Mouse (Mus musculus) heart, embryonic 14.5 days (tissue): Measurements from ENCODE around the gene Grn. TPM values are rescaled to one million over a fixed set of nuclear protein-coding genes. Genes with fewer than 3 reads are reported as not detected.
A peak's percentile ranks its signal among the peaks of the same experiment; 100 is the strongest.

Source experiments
- ATAC-seq: fragments of 200-750 bp; cut with Nextera tagmentation; 2 replicates; pipeline ENCODE4 v1.8.0; 2017; ENCODE audit warnings: low read depth, moderate TSS enrichment; ENCODE audit not compliant: insufficient number of reproducible peaks, insufficient read depth, low FRiP score
- H3K27ac ChIP-seq, 2 experiments: fragments of 200-500 bp in 1 of 2; fragments of 300-500 bp in 1 of 2; sonication (generic) in 1 of 2; replicated peaks in 1 of 2; 2 replicates each; pipeline ENCODE4 v1.5.1; 2012 to 2014; ENCODE audit warnings: low read depth in 2 of 2, low read length in 2 of 2, control low read depth in 1 of 2, mild to moderate bottlenecking in 1 of 2, mixed read lengths in 1 of 2; ENCODE audit not compliant: control insufficient read depth in 1 of 2, insufficient read depth in 1 of 2
- H3K27me3 ChIP-seq: fragments of 300-500 bp; sonication (generic); 2 replicates; pipeline ENCODE4 v1.6.1; 2014; ENCODE audit warnings: mild to moderate bottlenecking, low read length, control low read depth; ENCODE audit not compliant: control insufficient read depth, insufficient read depth
- H3K36me3 ChIP-seq: fragments of 300-500 bp; sonication (generic); 2 replicates; pipeline ENCODE4 v1.6.1; 2014; ENCODE audit warnings: mild to moderate bottlenecking, control low read depth, low read length, mixed read lengths; ENCODE audit not compliant: control insufficient read depth, insufficient read depth
- H3K4me1 ChIP-seq, 2 experiments: fragments of 200-500 bp in 1 of 2; fragments of 300-500 bp in 1 of 2; sonication (generic) in 1 of 2; 2 replicates each; pipeline ENCODE4 v1.6.1; 2012 to 2014; ENCODE audit warnings: low read length in 2 of 2, control low read depth in 1 of 2, mixed read lengths in 1 of 2; ENCODE audit not compliant: control insufficient read depth in 2 of 2, insufficient read depth in 2 of 2
- H3K4me2 ChIP-seq: fragments of 300-500 bp; sonication (generic); 2 replicates; pipeline ENCODE4 v1.6.1; 2014; ENCODE audit warnings: mild to moderate bottlenecking, low read length
- H3K4me3 ChIP-seq, 2 experiments: fragments of 200-500 bp in 1 of 2; fragments of 300-500 bp in 1 of 2; sonication (generic) in 1 of 2; 2 replicates each; pipeline ENCODE4 v1.5.1; 2012 to 2014; ENCODE audit warnings: low read length in 2 of 2, mild to moderate bottlenecking in 2 of 2, control low read depth in 1 of 2, low read depth in 1 of 2, moderate library complexity in 1 of 2; ENCODE audit not compliant: control insufficient read depth in 1 of 2, insufficient read depth in 1 of 2
- H3K9ac ChIP-seq: fragments of 300-500 bp; sonication (generic); 2 replicates; pipeline ENCODE4 v1.6.1; 2014; ENCODE audit warnings: mild to moderate bottlenecking, low read length
- H3K9me3 ChIP-seq: fragments of 300-500 bp; sonication (generic); 2 replicates; pipeline ENCODE4 v1.6.1; 2016; ENCODE audit warnings: low read length, control low read depth; ENCODE audit not compliant: control insufficient read depth
- WGBS: fragments of 180-500 bp; shearing (Covaris S2); extraction: QIAGEN DNeasy Blood & Tissue Kit; methylation state at CpG from one replicate; pipeline ENCODE4 v1.1.7; 2014; 5-methylcytosine and 5-hydroxymethylcytosine counted together
- polyA plus RNA-seq: library from polyadenylated mRNA; unstranded; fragments of >200 nt; fragmentation: Nextera tagmentation; extraction: Ambion mirVana; gene quantifications from 2 replicates; pipeline ENCODE4 v1.2.1, GENCODE M21; 2014

The Grn gene
- polyA plus RNA-seq, 1 experiment from 2014 or later, result 182 TPM

- no peak overlapping the region for H3K27ac ChIP-seq
- peaks cover 21% of the 10 kb centered on the region for H3K27me3 ChIP-seq
- ATAC-seq, result no peak
- 84% methylated on average over 18 of the region's 18 CpGs for WGBS
- H3K4me2 ChIP-seq, result 0 out of 2 replicates have a peak overlapping the region, but pooled peaks have one; percentile 75
- no peak overlapping the region; the same call in 1 of the 2 replicates for H3K9ac ChIP-seq
- H3K36me3 ChIP-seq, result peaks cover 41% of the 10 kb centered on the region
- no peaks in the 10 kb centered on the region for H3K9me3 ChIP-seq
- peaks cover 13 to 24% of the 10 kb centered on the region in 2 experiments for H3K4me1 ChIP-seq
- no peak overlapping the region for H3K4me3 ChIP-seq
These were observed 25.7 kb upstream of the Grn start for GRCm38 (mm10) chr11:102404161-102405010.

- H3K9ac ChIP-seq, result peak overlapping the region; percentile 94
- H3K9me3 ChIP-seq, result no peaks in the 10 kb centered on the region
- no peak for ATAC-seq
- H3K27ac ChIP-seq, result peak overlapping the region in 1 of 2 experiments; percentile 99; a peak in 1 of 4 replicates
- peaks cover 41% of the 10 kb centered on the region for H3K36me3 ChIP-seq
- H3K4me2 ChIP-seq, result peak overlapping the region; percentile 75
- H3K4me3 ChIP-seq, result peak overlapping the region; percentile 79 to 88
- 82% methylated on average over 11 of the region's 11 CpGs for WGBS
- peaks cover 8% of the 10 kb centered on the region for H3K27me3 ChIP-seq
- peaks cover 13 to 21% of the 10 kb centered on the region in 2 experiments for H3K4me1 ChIP-seq
These were observed 24.4 kb upstream of the Grn start for GRCm38 (mm10) chr11:102405544-102406285.

GRCm38 (mm10) chr11:102406401-102406800 is 23.7 kb upstream of the Grn start:
- H3K4me2 ChIP-seq, result peak overlapping the region; percentile 75
- H3K4me3 ChIP-seq, result peak overlapping the region; percentile 79 to 88
- peaks cover 41% of the 10 kb centered on the region for H3K36me3 ChIP-seq
- H3K27ac ChIP-seq, result peak overlapping the region; percentile 94 to 99
- WGBS, result 2% methylated on average over 3 of the region's 3 CpGs
- H3K9me3 ChIP-seq, result no peaks in the 10 kb centered on the region
- peak overlapping the region; percentile 94 for H3K9ac ChIP-seq
- ATAC-seq, result no peak
- peaks cover 2% of the 10 kb centered on the region; the same call in 1 of the 2 replicates for H3K27me3 ChIP-seq
- peaks cover 13 to 24% of the 10 kb centered on the region in 2 experiments for H3K4me1 ChIP-seq

- Histone ChIP-seq H3K4me3 (peak overlapping the region; percentile 79 to 88), H3K9me3 (no peaks in the 10 kb centered on the region), H3K4me1 (peaks cover 14 to 25% of the 10 kb centered on the region in 2 experiments), H3K36me3 (peaks cover 40% of the 10 kb centered on the region), H3K4me2 (peak overlapping the region; percentile 75), H3K27ac (peak overlapping the region; percentile 99), H3K9ac (peak overlapping the region; percentile 94), H3K27me3 (no peaks in the 10 kb centered on the region)
- ATAC-seq, result peak; percentile 75
- WGBS, result under 1% methylated on average over 85 of the region's 85 CpGs
These were observed 22.9 kb upstream of the Grn start for GRCm38 (mm10) chr11:102406900-102407833.

- H3K9me3 ChIP-seq, result no peaks in the 10 kb centered on the region
These were observed 22.3 kb upstream of the Grn start, which contains the start of gene Slc25a39 for GRCm38 (mm10) chr11:102407834-102408215. Gene Slc25a39, minus strand, starts transcription at chr11:102407946.

GRCm38 (mm10) chr11:102408344-102408876 is 21.7 kb upstream of the Grn start:
- peak; percentile 86 for ATAC-seq
- Histone ChIP-seq H3K27ac (peak overlapping the region; percentile 99), H3K27me3 (no peaks in the 10 kb centered on the region), H3K9me3 (no peaks in the 10 kb centered on the region), H3K4me2 (peak overlapping the region; percentile 75), H3K36me3 (peaks cover 27% of the 10 kb centered on the region), H3K4me3 (peak overlapping the region; percentile 79 to 88), H3K4me1 (peaks cover 14 to 25% of the 10 kb centered on the region in 2 experiments), H3K9ac (peak overlapping the region; percentile 94)
- under 1% methylated on average over 32 of the region's 32 CpGs for WGBS

More at GRCm38 (mm10) chr11:102407834-102408215, 22.3 kb upstream of the Grn start, which contains the start of gene Slc25a39:
- Histone ChIP-seq H3K9ac (peak within 1 kb of the TSS; percentile 94), H3K4me2 (peak within 1 kb of the TSS; percentile 75), H3K4me3 (peak within 1 kb of the TSS; percentile 79 to 88), H3K4me1 (peaks cover 14 to 25% of the 10 kb centered on the region in 2 experiments), H3K27ac (peak within 1 kb of the TSS; percentile 99), H3K27me3 (no peaks in the 10 kb centered on the region), H3K36me3 (peaks cover 33% of the 10 kb centered on the region)
- ATAC-seq, result no peak
- under 1% methylated on average over 19 of the region's 19 CpGs for WGBS
